Mouse (Mus musculus) T-cell, adult 2 months (primary cell): ENCODE data around the gene Pebp1.
"Not testable (repeated sequence)": the region's sequence is repeated elsewhere in the genome, so short reads cannot be mapped to it uniquely, and the experiment has no call there.

Source experiments
- DNase-seq: peaks from one replicate; pipeline ENCODE4 v3.0.0; 2022; ENCODE audit warnings: low spot score

Gene Pebp1

GRCm38 (mm10) chr5:117286831-117287822 lies at the start of gene Pebp1:
Gene Pebp1 (minus strand): TSS chr5:117287625.
- DNase-seq = peak; percentile 92

GRCm38 (mm10) chr5:117330457-117330856 lies 43.0 kb upstream of the Pebp1 start:
- no peak for DNase-seq

GRCm38 (mm10) chr5:117326408-117326807 lies 39.0 kb upstream of the Pebp1 start:
- no peak for DNase-seq

GRCm38 (mm10) chr5:117323751-117324150 lies 36.3 kb upstream of the Pebp1 start:
- DNase-seq = no peak

- peak; percentile 19 for DNase-seq
These were observed 31.6 kb upstream of the Pebp1 start, which contains the start of gene Vsig10 for GRCm38 (mm10) chr5:117318741-117319629. Gene Vsig10 (plus strand): TSS chr5:117319083.

- no peak for DNase-seq
These were observed 27.4 kb upstream of the Pebp1 start for GRCm38 (mm10) chr5:117314587-117315428.

- DNase-seq = no peak
These were observed 26.5 kb upstream of the Pebp1 start for GRCm38 (mm10) chr5:117313909-117314308.

GRCm38 (mm10) chr5:117313420-117313819 lies 26.0 kb upstream of the Pebp1 start:
- DNase-seq = no peak

DNA sequence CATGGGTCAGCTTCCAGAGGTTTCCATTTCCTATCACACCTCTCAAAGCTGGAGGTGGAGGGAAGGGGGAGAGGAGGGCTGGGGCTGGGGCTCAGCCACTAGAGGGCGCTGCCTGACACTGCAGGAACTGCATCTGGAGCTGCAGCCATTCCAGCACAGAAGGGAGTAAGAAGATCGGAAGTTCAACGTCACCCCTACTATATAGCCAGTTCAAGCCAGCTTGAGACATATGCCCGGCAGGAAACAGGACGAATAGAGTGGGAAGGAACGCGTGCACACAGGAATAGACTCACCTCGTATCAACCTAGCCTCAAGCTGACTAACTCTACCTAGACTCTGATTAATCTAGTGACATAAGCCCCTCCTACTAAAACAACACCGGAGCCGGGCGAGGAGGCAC lies 20.3 kb upstream of the Pebp1 start:
- peak; percentile 64 for DNase-seq

GRCm38 (mm10) chr5:117306826-117307225 lies 19.4 kb upstream of the Pebp1 start:
- DNase-seq = no peak

DNA sequence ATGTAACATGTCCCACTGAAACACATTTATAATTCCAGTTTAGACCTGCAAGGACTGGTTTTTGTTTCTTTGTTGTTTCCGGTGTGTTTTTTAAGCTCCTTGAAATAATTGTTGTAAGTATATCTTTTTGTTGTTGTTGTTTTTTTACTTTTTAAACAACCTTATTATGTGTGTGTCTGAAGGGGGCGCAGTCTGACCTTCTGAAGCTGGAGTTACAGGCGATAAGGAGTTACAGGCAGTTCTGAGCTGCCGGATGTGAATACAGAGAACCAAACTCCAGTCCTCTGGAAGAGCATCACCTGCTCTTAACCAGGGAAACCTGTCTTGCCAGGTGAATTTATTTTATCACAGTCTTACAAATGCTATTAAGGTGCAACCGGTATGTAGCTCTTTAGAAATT lies 18.3 kb upstream of the Pebp1 start:
- no peak for DNase-seq

DNA sequence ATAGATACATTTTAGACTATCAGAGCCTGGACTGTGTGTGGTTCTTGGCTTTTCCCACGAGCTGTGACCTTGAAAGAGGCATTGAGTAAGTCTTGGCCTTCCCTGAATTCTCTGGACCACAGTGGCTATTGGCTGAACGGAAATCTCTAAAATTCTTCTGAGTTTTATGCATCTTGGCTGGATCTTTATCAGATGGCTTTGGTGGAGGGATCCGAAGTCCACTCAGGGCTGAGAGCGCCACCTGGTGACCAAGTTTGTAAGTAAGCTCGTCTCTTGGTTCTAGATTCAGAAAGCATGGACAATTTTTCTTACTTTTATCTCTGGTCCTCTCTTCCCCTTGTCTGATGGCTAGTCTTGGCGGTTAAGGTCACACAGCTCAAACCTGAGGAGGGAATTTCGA lies 17.5 kb upstream of the Pebp1 start:
- DNase-seq = peak; percentile 56

DNA sequence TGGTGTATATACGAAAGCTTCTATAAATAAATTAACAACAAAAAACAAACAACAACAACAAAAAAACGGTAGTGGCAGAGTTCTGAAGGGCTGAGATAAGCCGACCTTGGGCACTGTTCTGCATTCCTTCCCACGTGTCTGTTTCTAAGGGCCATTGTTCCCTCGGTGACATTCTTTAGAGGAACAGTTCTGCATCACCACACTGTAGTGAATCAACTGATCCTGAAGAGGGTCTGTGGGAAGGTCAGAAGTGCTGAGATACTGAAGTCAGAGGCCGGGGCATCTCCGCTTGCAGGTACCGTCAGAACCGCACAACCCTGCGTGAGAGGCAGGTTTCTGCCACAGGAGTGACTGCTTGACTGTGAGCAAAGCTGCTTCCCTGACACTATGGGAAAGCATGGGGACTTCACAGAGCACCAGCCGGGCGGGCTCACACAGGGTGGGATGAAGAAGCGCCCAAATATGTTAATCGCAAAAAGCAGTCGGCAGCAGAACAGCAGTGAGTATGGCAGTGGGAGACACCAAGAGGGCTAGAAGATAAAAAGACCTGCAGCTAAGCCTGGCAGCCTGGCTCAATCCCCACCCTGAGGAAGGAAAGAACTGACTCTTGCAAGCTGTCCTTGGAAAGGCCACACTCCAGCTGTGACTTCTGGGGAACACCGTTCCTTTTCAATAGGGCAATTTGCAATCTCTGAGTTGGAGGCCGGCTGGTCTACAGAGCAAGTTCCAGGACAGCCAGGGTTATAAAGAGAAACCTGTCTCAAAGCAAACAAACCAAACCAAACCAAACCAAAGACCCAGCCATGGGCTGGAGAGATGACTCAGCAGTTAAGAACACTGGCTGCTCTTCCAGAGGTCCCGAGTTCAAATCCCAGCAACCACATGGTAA lies 16.5 kb upstream of the Pebp1 start:
- DNase-seq = no peak

- DNase-seq = no peak
These were observed 15.5 kb upstream of the Pebp1 start for GRCm38 (mm10) chr5:117302899-117303298.

GRCm38 (mm10) chr5:117295011-117295410 lies 7.6 kb upstream of the Pebp1 start:
- no peak for DNase-seq

DNA sequence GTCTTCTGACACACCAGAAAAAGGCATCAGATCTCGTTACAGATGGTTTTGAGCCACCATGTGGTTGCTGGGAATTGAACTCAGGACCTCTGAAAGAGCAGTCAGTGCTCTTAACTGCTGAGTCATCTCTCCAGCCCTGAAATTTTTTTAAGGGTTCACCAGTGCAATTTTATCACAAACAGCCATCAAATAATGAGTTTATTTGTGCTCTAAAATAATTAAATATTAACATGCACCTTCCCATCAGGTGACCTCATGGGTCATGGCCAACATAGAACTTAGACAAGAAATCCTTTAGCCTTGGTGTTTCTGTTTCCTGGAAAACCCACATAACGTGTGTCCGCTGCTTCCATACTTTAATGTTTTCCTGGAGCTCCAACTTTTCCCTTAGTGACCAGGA lies 6.4 kb upstream of the Pebp1 start:
- not testable (repeated sequence) for DNase-seq

GRCm38 (mm10) chr5:117292547-117292946 lies 5.1 kb upstream of the Pebp1 start:
- no peak for DNase-seq

DNA sequence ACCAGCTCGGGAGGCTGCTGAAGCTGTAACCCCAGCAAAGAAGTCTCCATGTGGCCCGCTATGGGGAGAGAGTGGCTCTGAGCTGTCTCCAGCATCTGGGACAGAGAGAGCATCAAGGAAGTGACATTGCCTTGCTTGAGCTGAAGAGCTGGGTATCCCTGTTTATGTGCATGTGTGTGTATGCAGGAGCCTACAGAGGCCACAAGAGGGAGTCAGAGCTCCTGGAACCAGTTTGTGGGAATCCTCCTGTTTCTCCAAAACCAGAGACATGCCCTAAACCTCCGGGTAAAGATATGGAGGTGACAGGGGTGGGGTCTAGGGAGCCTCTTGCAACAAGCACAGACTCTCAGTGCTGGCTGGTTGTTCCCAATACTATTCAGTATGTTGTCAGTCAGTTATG lies 3.9 kb upstream of the Pebp1 start:
- DNase-seq = no peak

DNA sequence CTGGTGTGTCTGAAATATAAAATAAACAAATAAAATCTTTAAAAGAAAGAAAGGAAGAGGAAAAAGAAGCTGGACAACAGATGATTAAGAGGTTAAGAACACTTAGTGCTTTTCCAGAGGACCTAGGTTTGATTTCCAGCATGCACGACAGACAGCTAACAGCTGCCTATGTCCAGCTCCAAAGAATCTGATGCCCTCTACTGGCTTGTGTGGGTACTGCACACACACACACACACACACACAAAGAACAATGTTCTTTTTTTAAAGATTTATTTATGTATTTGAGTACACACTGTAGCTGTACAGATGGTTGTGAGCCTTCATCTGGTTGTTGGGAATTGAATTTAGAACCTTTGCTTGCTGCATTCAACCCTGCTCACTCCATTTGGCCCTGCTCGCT lies 2.7 kb upstream of the Pebp1 start:
- no peak for DNase-seq

DNA sequence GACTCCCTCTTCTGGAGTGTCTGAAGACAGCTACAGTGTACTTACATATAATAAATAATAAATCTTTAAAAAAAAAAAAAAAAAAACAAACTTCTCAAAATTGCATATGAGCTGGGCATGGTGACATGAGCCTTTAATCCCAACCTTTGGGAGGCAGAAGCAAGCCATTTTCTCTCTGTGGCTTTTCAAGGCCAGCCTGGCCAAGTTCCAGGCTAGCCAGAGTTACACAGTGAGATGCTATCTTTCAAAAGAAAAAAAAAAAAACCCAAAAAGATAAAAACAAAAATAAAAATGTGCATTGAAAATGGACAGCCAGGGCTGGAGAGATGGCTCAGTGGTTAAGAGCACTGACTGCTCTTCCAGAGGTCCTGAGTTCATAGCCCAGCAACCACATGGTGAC lies 2.2 kb upstream of the Pebp1 start:
- no peak for DNase-seq

DNA sequence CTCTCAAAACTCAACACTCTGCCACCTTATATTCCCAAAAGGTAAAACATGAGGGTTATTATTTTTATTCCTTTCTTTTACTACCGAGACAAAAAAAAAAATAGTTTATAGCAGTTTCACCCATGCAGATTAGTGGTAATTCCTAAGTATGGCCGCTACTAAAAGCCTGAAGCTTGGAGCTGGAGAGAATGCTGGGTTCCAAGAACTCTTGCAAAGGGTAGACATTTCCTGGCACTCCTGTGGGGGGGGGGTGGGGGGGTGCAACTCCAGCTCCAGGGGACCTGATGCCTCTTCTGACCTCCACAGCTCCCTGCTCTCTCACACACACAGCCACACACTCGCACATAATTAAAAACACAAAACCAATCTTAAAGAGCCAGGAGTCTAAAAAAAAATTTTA lies 1.1 kb downstream of the Pebp1 start:
- DNase-seq = no peak
